Mouse (Mus musculus) kidney, adult 9 months (tissue): ENCODE measurements at regions not wholly inside any gene's neighbourhood (a gene's known extent, or its start where the extent isn't known, plus 50 kb on each side); places are given as distances from the start of the nearest gene placed in this dataset.

Experiments
- DNase-seq: peaks from one replicate; pipeline ENCODE4 v3.0.0; 2022

GRCm38 (mm10) chr6:7476907-7477306 is 77.8 kb upstream of the Tac1 start:
- no peak for DNase-seq

- DNase-seq: no peak
Measured at GRCm38 (mm10) chr6:7494299-7494698, 60.4 kb upstream of the Tac1 start.

GRCm38 (mm10) chr6:7496766-7497165 is 57.9 kb upstream of the Tac1 start:
- DNase-seq: no peak
